In genomic region chr3:131965456-131966160, GRCm38 (mm10) we compare ENCODE assay signal across 23 mouse cellular contexts.
DNase-seq lines count a peak whose midpoint lies in the region; ATAC-seq and TF ChIP-seq lines count a peak whose summit lies in the region.
"Had no signal": no experiment of that assay in that cellular context is flagged by ENCODE, and none has a peak within 500 bp of the region (broad histone marks: within the 10 kb centered on the region; RNA-seq: fewer than 3 reads in every experiment).

No protein-coding gene starts in this region.

- TF ChIP-seq CTCF in lung, embryonic 14.5 days (IDR thresholded peaks at IDR 0.05; ENCODE audit: low read depth), result no peak
- no peak for TF ChIP-seq CTCF in lung, postnatal 0 days (IDR thresholded peaks at IDR 0.05)

- no peak overlapping the region for H3K4me3 ChIP-seq in lung, embryonic 14.5 days (ENCODE audit: low read depth, low read length)
- H3K4me3 ChIP-seq in lung, postnatal 0 days (ENCODE audit: low read depth, low read length), result no peak overlapping the region
- H3K4me3 ChIP-seq: gastrocnemius, adult 2 months; hindbrain, embryonic 10.5 days; intestine, embryonic 15.5 days; limb, embryonic 13.5 days; liver, embryonic 12.5 days; midbrain, embryonic 12.5 days had no signal

- WGBS in lung, embryonic 14.5 days, result 47% methylated on average over 9 of the region's 9 CpGs
- 67% methylated on average over 9 of the region's 9 CpGs for WGBS in lung, postnatal 0 days

- ATAC-seq in lung, embryonic 14.5 days (ENCODE audit: insufficient read depth), result no peak
- ATAC-seq in lung, postnatal 0 days, result no peak
- ATAC-seq in common myeloid progenitor, adult 5-6 weeks (replicated peaks; ENCODE audit: low read depth, poor library complexity, severe bottlenecking), result peak; percentile 80
- ATAC-seq in granulocyte monocyte progenitor cell, adult 5-6 weeks (replicated peaks; ENCODE audit: poor library complexity, severe bottlenecking), result peak; percentile 88
- ATAC-seq: activated CD4-positive, CD25-positive, alpha-beta regulatory T cell, adult 4 months; hindbrain, embryonic 16.5 days; intestine, embryonic 15.5 days; liver, embryonic 12.5 days had no signal

- no peak overlapping the region for H3K9ac ChIP-seq in lung, embryonic 14.5 days
- H3K9ac ChIP-seq in lung, postnatal 0 days (replicated peaks; ENCODE audit: low read depth), result no peak overlapping the region
- H3K9ac ChIP-seq: intestine, embryonic 15.5 days; limb, embryonic 13.5 days; liver, embryonic 12.5 days; midbrain, embryonic 12.5 days had no signal

- H3K36me3 ChIP-seq in lung, embryonic 14.5 days (ENCODE audit: insufficient read depth), result no peaks in the 10 kb centered on the region
- H3K36me3 ChIP-seq in lung, postnatal 0 days (ENCODE audit: insufficient read depth, low read length), result no peaks in the 10 kb centered on the region
- H3K36me3 ChIP-seq: hindbrain, embryonic 10.5 days; intestine, embryonic 15.5 days; limb, embryonic 13.5 days; liver, embryonic 12.5 days; midbrain, embryonic 12.5 days had no signal

- peaks cover 8% of the 10 kb centered on the region for H3K27me3 ChIP-seq in lung, embryonic 14.5 days (ENCODE audit: insufficient read depth, low read length)
- H3K27me3 ChIP-seq in lung, postnatal 0 days (replicated peaks; ENCODE audit: insufficient read depth, low read length), result no peaks in the 10 kb centered on the region
- H3K27me3 ChIP-seq: intestine, embryonic 15.5 days; limb, embryonic 13.5 days; liver, embryonic 12.5 days; midbrain, embryonic 12.5 days had no signal

- DNase-seq in lung, embryonic 14.5 days, result peak; percentile 68
- no peak for DNase-seq in lung, postnatal 0 days (ENCODE audit: low spot score)
- DNase-seq in left cerebral cortex, adult 9 months (ENCODE audit: low spot score in 2 of 2), result no peak
- no peak for DNase-seq in gastrocnemius, postnatal 4 days (ENCODE audit: low spot score in 2 of 2)
- no peak for DNase-seq in thymus, postnatal 14 days
- DNase-seq: adrenal gland, postnatal 10 days; cerebellum, adult 2 months; gastrocnemius, adult 2 months; kidney, adult 8-10 months; kidney, postnatal 10 days; lung, adult 18-20 months; lung, postnatal 4 days; thymus, adult 18-20 months had no signal

- H3K4me2 ChIP-seq in lung, embryonic 14.5 days, result peak overlapping the region; percentile 16
- H3K4me2 ChIP-seq in lung, postnatal 0 days (replicated peaks; ENCODE audit: low read depth, low read length), result no peak overlapping the region
- H3K4me2 ChIP-seq: heart, embryonic 11.5 days; intestine, embryonic 15.5 days; limb, embryonic 13.5 days; liver, embryonic 12.5 days; midbrain, embryonic 12.5 days had no signal

- H3K4me1 ChIP-seq in lung, embryonic 14.5 days (ENCODE audit: insufficient read depth), result 0 out of 2 replicates have a peak, but pooled peaks cover 4% of the 10 kb centered on the region
- no peaks in the 10 kb centered on the region for H3K4me1 ChIP-seq in lung, postnatal 0 days (ENCODE audit: insufficient read depth, low read depth, low read length)
- H3K4me1 ChIP-seq: hindbrain, embryonic 10.5 days; intestine, embryonic 15.5 days; liver, embryonic 12.5 days; midbrain, embryonic 12.5 days had no signal

- no peak for TF ChIP-seq EP300 in lung, postnatal 0 days (IDR thresholded peaks at IDR 0.05)

- no peak overlapping the region for H3K27ac ChIP-seq in lung, embryonic 14.5 days (ENCODE audit: low read depth)
- no peak overlapping the region for H3K27ac ChIP-seq in lung, postnatal 0 days (ENCODE audit: low read length)
- H3K27ac ChIP-seq: gastrocnemius, adult 2 months; hindbrain, embryonic 10.5 days; intestine, embryonic 15.5 days; limb, embryonic 13.5 days; liver, embryonic 12.5 days; midbrain, embryonic 12.5 days had no signal

- H3K9me3 ChIP-seq in lung, embryonic 14.5 days (ENCODE audit: low read depth, low read length), result no peaks in the 10 kb centered on the region
- H3K9me3 ChIP-seq in lung, postnatal 0 days (ENCODE audit: low read length), result no peaks in the 10 kb centered on the region
- H3K9me3 ChIP-seq: hindbrain, embryonic 10.5 days; intestine, embryonic 15.5 days; limb, embryonic 13.5 days; midbrain, embryonic 12.5 days had no signal

Comparison
In these comparisons a context has a peak if more than half of its experiments do, and no peak if none do; other contexts are left out.
1. ATAC-seq: peak in common myeloid progenitor, adult 5-6 weeks (single experiment) and granulocyte monocyte progenitor cell, adult 5-6 weeks (single experiment); none in lung, embryonic 14.5 days (single experiment) and lung, postnatal 0 days (single experiment).